Mouse (Mus musculus): ENCODE measurements around the gene Emilin1. TPM values are rescaled to one million over a fixed set of nuclear protein-coding genes. Genes with fewer than 3 reads are reported as not detected.

The Emilin1 gene
- polyA plus RNA-seq, 1 experiment: not detected

DNA sequence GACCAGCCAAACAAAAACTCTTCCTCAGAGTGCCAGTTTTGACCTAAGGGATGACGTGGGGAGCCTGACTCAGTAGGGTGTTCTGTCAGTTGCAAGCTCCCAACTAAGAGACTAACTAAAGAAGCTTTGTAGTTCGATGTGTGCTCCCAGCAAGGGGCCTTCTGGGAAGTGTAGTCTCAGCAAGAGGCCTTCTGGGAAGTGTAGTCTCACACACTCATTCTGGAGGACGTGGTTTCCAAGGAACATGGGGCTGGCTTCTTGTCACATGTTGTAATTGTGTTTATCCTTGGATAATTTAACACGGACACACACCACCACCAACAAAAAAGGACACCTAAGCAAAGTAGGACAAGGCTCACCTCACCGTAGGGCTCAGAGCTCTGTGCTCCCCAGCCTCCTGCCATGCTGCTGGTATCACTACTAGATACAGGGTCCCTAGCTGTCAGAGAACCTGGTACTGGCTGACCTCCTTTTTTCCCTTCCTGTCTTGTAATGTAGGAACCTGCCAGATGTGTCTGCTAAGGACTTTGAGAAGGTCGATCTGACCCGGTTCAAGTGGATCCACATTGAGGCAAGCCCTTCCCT is 14.8 kb downstream of the Emilin1 start:
- Histone ChIP-seq H3K27ac (ENCODE audit: insufficient read depth, low read depth, low read length) (no peak overlapping the region), H3K4me3 (ENCODE audit: insufficient read depth, low read depth, low read length) (no peak overlapping the region), H3K4me1 (ENCODE audit: control insufficient read depth, insufficient read depth, low read length) (peaks cover 8% of the 10 kb centered on the region; the same call in 1 of the 2 replicates)
- 44% methylated on average over 7 of the region's 7 CpGs for WGBS
- TF ChIP-seq POLR2A (IDR thresholded peaks at IDR 0.05; ENCODE audit: insufficient read depth, low read depth, low read length): no peak
- no peak for TF ChIP-seq CTCF (IDR thresholded peaks at IDR 0.05; ENCODE audit: insufficient read depth, low read depth, low read length)

GRCm38 (mm10) chr5:30930121-30930520 is 16.9 kb downstream of the Emilin1 start:
- Histone ChIP-seq H3K4me1 (ENCODE audit: control insufficient read depth, insufficient read depth, low read length) (peaks cover 7% of the 10 kb centered on the region; the same call in 1 of the 2 replicates), H3K27ac (ENCODE audit: insufficient read depth, low read depth, low read length) (no peak overlapping the region), H3K4me3 (ENCODE audit: insufficient read depth, low read depth, low read length) (no peak overlapping the region)
- TF ChIP-seq CTCF (IDR thresholded peaks at IDR 0.05; ENCODE audit: insufficient read depth, low read depth, low read length): 0 out of 2 replicates have a peak, but pooled peaks have one; percentile 15
- TF ChIP-seq POLR2A (IDR thresholded peaks at IDR 0.05; ENCODE audit: insufficient read depth, low read depth, low read length): no peak
- 20% methylated on average over 4 of the region's 4 CpGs for WGBS

GRCm38 (mm10) chr5:30930846-30931245 is 17.6 kb downstream of the Emilin1 start:
- Histone ChIP-seq H3K27ac (ENCODE audit: insufficient read depth, low read depth, low read length) (no peak overlapping the region), H3K4me1 (ENCODE audit: control insufficient read depth, insufficient read depth, low read length) (peaks cover 7% of the 10 kb centered on the region; the same call in 1 of the 2 replicates), H3K4me3 (ENCODE audit: insufficient read depth, low read depth, low read length) (no peak overlapping the region)
- no peak for TF ChIP-seq CTCF (IDR thresholded peaks at IDR 0.05; ENCODE audit: insufficient read depth, low read depth, low read length)
- no peak for TF ChIP-seq POLR2A (IDR thresholded peaks at IDR 0.05; ENCODE audit: insufficient read depth, low read depth, low read length)
- WGBS: 64% methylated on average over 6 of the region's 6 CpGs

- no peak for TF ChIP-seq CTCF (IDR thresholded peaks at IDR 0.05; ENCODE audit: insufficient read depth, low read depth, low read length)
- no peak for TF ChIP-seq POLR2A (IDR thresholded peaks at IDR 0.05; ENCODE audit: insufficient read depth, low read depth, low read length)
- WGBS: 69% methylated on average over 4 of the region's 4 CpGs
- Histone ChIP-seq H3K4me1 (ENCODE audit: control insufficient read depth, insufficient read depth, low read length) (peaks cover 7% of the 10 kb centered on the region; the same call in 1 of the 2 replicates), H3K27ac (ENCODE audit: insufficient read depth, low read depth, low read length) (no peak overlapping the region), H3K4me3 (ENCODE audit: insufficient read depth, low read depth, low read length) (no peak overlapping the region)
Measured at GRCm38 (mm10) chr5:30931378-30931777, 18.2 kb downstream of the Emilin1 start.

DNA sequence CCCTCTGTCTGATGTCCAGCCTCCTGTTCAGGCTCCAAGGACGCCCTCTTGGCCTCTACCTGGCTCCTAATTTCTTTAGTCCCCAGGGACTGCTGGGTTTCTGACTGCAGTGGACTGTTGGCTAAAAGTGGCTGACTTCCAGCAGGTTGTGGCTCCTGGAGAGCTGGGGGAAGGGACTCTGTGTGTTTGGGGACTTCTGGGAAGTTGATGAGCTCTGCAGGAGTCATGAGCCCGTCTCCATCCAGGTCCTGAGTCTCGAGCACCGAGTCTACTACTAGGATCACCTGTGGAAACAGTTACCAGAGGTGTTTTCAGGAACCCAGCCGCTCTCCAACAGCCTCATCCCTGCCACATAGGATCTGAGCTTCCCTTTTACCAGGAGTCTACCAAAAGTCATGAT is 20.5 kb downstream of the Emilin1 start:
- WGBS: 70% methylated on average over 5 of the region's 5 CpGs

DNA sequence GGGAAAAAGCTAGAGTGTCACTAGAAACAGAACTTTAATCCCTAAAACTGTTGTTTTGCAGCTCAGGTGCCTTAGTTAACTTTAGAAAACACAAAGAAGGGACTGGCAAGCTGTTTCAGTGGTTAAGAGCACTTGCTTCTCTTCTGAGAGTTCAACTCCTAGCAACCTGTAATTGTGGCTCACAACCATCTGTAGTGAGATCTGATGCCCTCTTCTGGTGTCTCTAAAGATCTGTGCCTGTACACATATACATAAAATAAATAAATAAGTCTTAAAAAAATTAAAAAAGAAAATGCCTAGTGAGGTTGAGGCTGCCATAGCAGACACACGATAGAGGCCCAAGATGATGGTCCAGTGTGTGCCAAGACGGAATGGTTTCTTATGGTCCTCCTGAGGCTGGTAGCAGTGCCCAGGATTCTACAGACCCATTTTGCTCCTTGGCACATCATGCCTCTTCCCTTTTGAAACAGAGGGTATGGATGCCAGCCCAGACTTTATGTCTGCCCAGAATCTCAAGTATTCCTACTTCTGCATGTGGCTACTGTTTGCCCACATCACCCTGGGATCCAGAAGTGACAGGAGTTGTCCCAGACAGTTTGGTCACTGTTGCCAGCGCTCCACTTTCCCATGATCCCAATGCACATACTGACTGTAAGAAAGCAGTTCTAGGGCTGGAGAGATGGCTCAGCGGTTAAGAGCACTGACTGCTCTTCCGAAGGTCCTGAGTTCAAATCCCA is 21.7 kb downstream of the Emilin1 start:
- peaks cover 7% of the 10 kb centered on the region; the same call in 1 of the 2 replicates for H3K4me1 ChIP-seq (ENCODE audit: control insufficient read depth, insufficient read depth, low read length)
- H3K4me3 ChIP-seq (ENCODE audit: insufficient read depth, low read depth, low read length): no peak overlapping the region
- no peak overlapping the region for H3K27ac ChIP-seq (ENCODE audit: insufficient read depth, low read depth, low read length)
- 75% methylated on average over 5 of the region's 5 CpGs for WGBS
- TF ChIP-seq CTCF (IDR thresholded peaks at IDR 0.05; ENCODE audit: insufficient read depth, low read depth, low read length): no peak
- TF ChIP-seq POLR2A (IDR thresholded peaks at IDR 0.05; ENCODE audit: insufficient read depth, low read depth, low read length): no peak

More for the DNA sequence above, 20.5 kb downstream of the Emilin1 start:
- TF ChIP-seq POLR2A (IDR thresholded peaks at IDR 0.05; ENCODE audit: insufficient read depth, low read depth, low read length): no peak
- no peak for TF ChIP-seq CTCF (IDR thresholded peaks at IDR 0.05; ENCODE audit: insufficient read depth, low read depth, low read length)
- no peak overlapping the region for H3K27ac ChIP-seq (ENCODE audit: insufficient read depth, low read depth, low read length)
- H3K4me1 ChIP-seq (ENCODE audit: control insufficient read depth, insufficient read depth, low read length): peaks cover 7% of the 10 kb centered on the region; the same call in 1 of the 2 replicates
- H3K4me3 ChIP-seq (ENCODE audit: insufficient read depth, low read depth, low read length): no peak overlapping the region

DNA sequence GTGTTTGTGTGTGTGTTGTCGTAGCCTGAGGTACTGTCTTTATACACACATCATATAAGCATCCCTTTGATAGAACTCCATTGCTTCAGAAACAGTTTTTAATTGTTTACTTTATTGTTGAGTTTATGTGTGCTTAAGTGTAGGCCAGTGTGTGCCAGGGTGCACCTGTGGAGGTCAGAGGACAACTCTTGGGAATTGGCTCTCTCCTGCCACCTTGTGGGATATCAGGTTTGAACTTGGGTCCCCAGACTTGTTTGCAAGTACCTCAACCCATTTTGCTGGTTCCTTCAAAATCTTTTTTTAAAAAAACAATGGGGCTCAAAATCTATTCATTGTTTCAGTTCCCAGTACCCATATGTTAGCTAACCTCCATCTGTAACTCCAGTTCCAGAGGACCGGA is 29.8 kb downstream of the Emilin1 start:
- WGBS: 95% methylated on average over 2 of the region's 2 CpGs

GRCm38 (mm10) chr5:30944344-30944743 is 31.1 kb downstream of the Emilin1 start:
- no peak overlapping the region for H3K27ac ChIP-seq (ENCODE audit: insufficient read depth, low read depth, low read length)
- H3K4me3 ChIP-seq (ENCODE audit: insufficient read depth, low read depth, low read length): no peak overlapping the region
- 92% methylated on average over 6 of the region's 6 CpGs for WGBS
- TF ChIP-seq POLR2A (IDR thresholded peaks at IDR 0.05; ENCODE audit: insufficient read depth, low read depth, low read length) (no peak), CTCF (IDR thresholded peaks at IDR 0.05; ENCODE audit: insufficient read depth, low read depth, low read length) (no peak)
- peaks cover 11% of the 10 kb centered on the region for H3K4me1 ChIP-seq (ENCODE audit: control insufficient read depth, insufficient read depth, low read length)

More for the DNA sequence above, 29.8 kb downstream of the Emilin1 start:
- TF ChIP-seq CTCF (IDR thresholded peaks at IDR 0.05; ENCODE audit: insufficient read depth, low read depth, low read length) (no peak), POLR2A (IDR thresholded peaks at IDR 0.05; ENCODE audit: insufficient read depth, low read depth, low read length) (no peak)
- Histone ChIP-seq H3K4me3 (ENCODE audit: insufficient read depth, low read depth, low read length) (no peak overlapping the region), H3K27ac (ENCODE audit: insufficient read depth, low read depth, low read length) (no peak overlapping the region), H3K4me1 (ENCODE audit: control insufficient read depth, insufficient read depth, low read length) (peaks cover 8% of the 10 kb centered on the region)
